Mouse (Mus musculus): ENCODE results near the gene Morn1. TPM values are rescaled to one million over a fixed set of nuclear protein-coding genes. Genes with fewer than 3 reads are reported as not detected.

Morn1 gene
- polyA plus RNA-seq, 1 experiment from 2014 or later: 4.7 TPM

GRCm38 (mm10) chr4:155125310-155125709, 38.9 kb downstream of the Morn1 start:
- WGBS: 52% methylated on average over 7 of the region's 7 CpGs
- no peaks in the 10 kb centered on the region for H3K27me3 ChIP-seq (replicated peaks; ENCODE audit: control insufficient read depth, insufficient read depth, low read length)
- no peak overlapping the region for H3K27ac ChIP-seq (replicated peaks; ENCODE audit: low read depth, low read length)
- H3K4me2 ChIP-seq (ENCODE audit: low read depth, low read length): no peak overlapping the region
- H3K4me3 ChIP-seq (ENCODE audit: low read depth, low read length): no peak overlapping the region
- DNase-seq (ENCODE audit: low spot score) (no peak), ATAC-seq (ENCODE audit: low read depth) (no peak)
- no peaks in the 10 kb centered on the region for H3K9me3 ChIP-seq (ENCODE audit: control insufficient read depth, low read length)
- H3K36me3 ChIP-seq (ENCODE audit: control insufficient read depth, insufficient read depth, low read length): no peaks in the 10 kb centered on the region
- H3K9ac ChIP-seq (ENCODE audit: low read depth, low read length): no peak overlapping the region
- H3K4me1 ChIP-seq (ENCODE audit: control insufficient read depth, insufficient read depth, low read length): peaks cover 26% of the 10 kb centered on the region

GRCm38 (mm10) chr4:155126194-155126593, 39.8 kb downstream of the Morn1 start:
- Histone ChIP-seq H3K27ac (replicated peaks; ENCODE audit: low read depth, low read length) (no peak overlapping the region), H3K9me3 (ENCODE audit: control insufficient read depth, low read length) (no peaks in the 10 kb centered on the region), H3K4me1 (ENCODE audit: control insufficient read depth, insufficient read depth, low read length) (peaks cover 24% of the 10 kb centered on the region), H3K27me3 (replicated peaks; ENCODE audit: control insufficient read depth, insufficient read depth, low read length) (no peaks in the 10 kb centered on the region), H3K4me2 (ENCODE audit: low read depth, low read length) (no peak overlapping the region), H3K9ac (ENCODE audit: low read depth, low read length) (no peak overlapping the region), H3K4me3 (ENCODE audit: low read depth, low read length) (no peak overlapping the region), H3K36me3 (ENCODE audit: control insufficient read depth, insufficient read depth, low read length) (no peaks in the 10 kb centered on the region)
- DNase-seq (ENCODE audit: low spot score): no peak
- 85% methylated on average over 5 of the region's 5 CpGs for whole genome bisulfite sequencing
- no peak for ATAC-seq (ENCODE audit: low read depth)

- no peak overlapping the region for H3K9ac ChIP-seq (ENCODE audit: low read depth, low read length)
- WGBS: 59% methylated on average over 7 of the region's 7 CpGs
- no peak overlapping the region for H3K4me2 ChIP-seq (ENCODE audit: low read depth, low read length)
- no peak for ATAC-seq (ENCODE audit: low read depth)
- no peaks in the 10 kb centered on the region for H3K9me3 ChIP-seq (ENCODE audit: control insufficient read depth, low read length)
- no peak overlapping the region for H3K27ac ChIP-seq (replicated peaks; ENCODE audit: low read depth, low read length)
- no peaks in the 10 kb centered on the region for H3K36me3 ChIP-seq (ENCODE audit: control insufficient read depth, insufficient read depth, low read length)
- H3K4me3 ChIP-seq (ENCODE audit: low read depth, low read length): no peak overlapping the region
- H3K4me1 ChIP-seq (ENCODE audit: control insufficient read depth, insufficient read depth, low read length): peaks cover 20% of the 10 kb centered on the region
- no peak for DNase-seq (ENCODE audit: low spot score)
- H3K27me3 ChIP-seq (replicated peaks; ENCODE audit: control insufficient read depth, insufficient read depth, low read length): no peaks in the 10 kb centered on the region
These were observed 40.4 kb downstream of the Morn1 start for GRCm38 (mm10) chr4:155126602-155127372.

GRCm38 (mm10) chr4:155128411-155128810, 42.0 kb downstream of the Morn1 start:
- Histone ChIP-seq H3K27me3 (replicated peaks; ENCODE audit: control insufficient read depth, insufficient read depth, low read length) (no peaks in the 10 kb centered on the region), H3K4me1 (ENCODE audit: control insufficient read depth, insufficient read depth, low read length) (peaks cover 9% of the 10 kb centered on the region), H3K9ac (ENCODE audit: low read depth, low read length) (no peak overlapping the region), H3K4me3 (ENCODE audit: low read depth, low read length) (no peak overlapping the region), H3K36me3 (ENCODE audit: control insufficient read depth, insufficient read depth, low read length) (no peaks in the 10 kb centered on the region), H3K9me3 (ENCODE audit: control insufficient read depth, low read length) (no peaks in the 10 kb centered on the region), H3K4me2 (ENCODE audit: low read depth, low read length) (no peak overlapping the region), H3K27ac (replicated peaks; ENCODE audit: low read depth, low read length) (no peak overlapping the region)
- ATAC-seq (ENCODE audit: low read depth): no peak
- DNase-seq (ENCODE audit: low spot score): no peak
- WGBS: 88% methylated on average over 15 of the region's 15 CpGs

- Histone ChIP-seq H3K9ac (ENCODE audit: low read depth, low read length) (peak overlapping the region; percentile 1; the same call in 1 of the 2 replicates), H3K4me1 (ENCODE audit: control insufficient read depth, insufficient read depth, low read length) (peaks cover 18% of the 10 kb centered on the region)
These were observed 42.9 kb downstream of the Morn1 start for GRCm38 (mm10) chr4:155129132-155129917.

GRCm38 (mm10) chr4:155129996-155130395, 43.6 kb downstream of the Morn1 start:
- Histone ChIP-seq H3K4me3 (ENCODE audit: low read depth, low read length) (no peak overlapping the region), H3K27me3 (replicated peaks; ENCODE audit: control insufficient read depth, insufficient read depth, low read length) (no peaks in the 10 kb centered on the region), H3K27ac (replicated peaks; ENCODE audit: low read depth, low read length) (peak overlapping the region; percentile 83), H3K4me1 (ENCODE audit: control insufficient read depth, insufficient read depth, low read length) (peaks cover 25% of the 10 kb centered on the region), H3K9me3 (ENCODE audit: control insufficient read depth, low read length) (no peaks in the 10 kb centered on the region), H3K9ac (ENCODE audit: low read depth, low read length) (peak overlapping the region; percentile 1), H3K36me3 (ENCODE audit: control insufficient read depth, insufficient read depth, low read length) (no peaks in the 10 kb centered on the region), H3K4me2 (ENCODE audit: low read depth, low read length) (no peak overlapping the region)
- 43% methylated on average over 12 of the region's 14 CpGs for WGBS
- DNase-seq (ENCODE audit: low spot score) (peak; percentile 90), ATAC-seq (ENCODE audit: low read depth) (peak; percentile 19)

More at GRCm38 (mm10) chr4:155129132-155129917, 42.9 kb downstream of the Morn1 start:
- Histone ChIP-seq H3K4me3 (ENCODE audit: low read depth, low read length) (no peak overlapping the region), H3K4me2 (ENCODE audit: low read depth, low read length) (no peak overlapping the region), H3K27ac (replicated peaks; ENCODE audit: low read depth, low read length) (peak overlapping the region; percentile 83), H3K27me3 (replicated peaks; ENCODE audit: control insufficient read depth, insufficient read depth, low read length) (no peaks in the 10 kb centered on the region), H3K9me3 (ENCODE audit: control insufficient read depth, low read length) (no peaks in the 10 kb centered on the region), H3K36me3 (ENCODE audit: control insufficient read depth, insufficient read depth, low read length) (no peaks in the 10 kb centered on the region)
- no peak for ATAC-seq (ENCODE audit: low read depth)
- WGBS: 92% methylated on average over 10 of the region's 10 CpGs
- DNase-seq (ENCODE audit: low spot score): no peak

- 55% methylated on average over 7 of the region's 7 CpGs for WGBS
- no peak overlapping the region for H3K4me3 ChIP-seq (ENCODE audit: low read depth, low read length)
- H3K36me3 ChIP-seq (ENCODE audit: control insufficient read depth, insufficient read depth, low read length): no peaks in the 10 kb centered on the region
- H3K27ac ChIP-seq (replicated peaks; ENCODE audit: low read depth, low read length): peak overlapping the region; percentile 83
- peaks cover 31% of the 10 kb centered on the region for H3K4me1 ChIP-seq (ENCODE audit: control insufficient read depth, insufficient read depth, low read length)
- no peaks in the 10 kb centered on the region for H3K9me3 ChIP-seq (ENCODE audit: control insufficient read depth, low read length)
- ATAC-seq (ENCODE audit: low read depth): no peak
- H3K9ac ChIP-seq (ENCODE audit: low read depth, low read length): 0 out of 2 replicates have a peak overlapping the region, but pooled peaks have one; percentile 1
- H3K27me3 ChIP-seq (replicated peaks; ENCODE audit: control insufficient read depth, insufficient read depth, low read length): no peaks in the 10 kb centered on the region
- H3K4me2 ChIP-seq (ENCODE audit: low read depth, low read length): no peak overlapping the region
- no peak for DNase-seq (ENCODE audit: low spot score)
These were observed 44.2 kb downstream of the Morn1 start for GRCm38 (mm10) chr4:155130616-155131015.

GRCm38 (mm10) chr4:155133188-155133587, 46.8 kb downstream of the Morn1 start:
- H3K27ac ChIP-seq (replicated peaks; ENCODE audit: low read depth, low read length): peak overlapping the region; percentile 81
- H3K4me3 ChIP-seq (ENCODE audit: low read depth, low read length): no peak overlapping the region
- H3K4me1 ChIP-seq (ENCODE audit: control insufficient read depth, insufficient read depth, low read length): peaks cover 40% of the 10 kb centered on the region
- H3K36me3 ChIP-seq (ENCODE audit: control insufficient read depth, insufficient read depth, low read length): no peaks in the 10 kb centered on the region
- no peak for ATAC-seq (ENCODE audit: low read depth)
- 19% methylated on average over 3 of the region's 3 CpGs for WGBS
- H3K27me3 ChIP-seq (replicated peaks; ENCODE audit: control insufficient read depth, insufficient read depth, low read length): no peaks in the 10 kb centered on the region
- DNase-seq (ENCODE audit: low spot score): no peak
- H3K9me3 ChIP-seq (ENCODE audit: control insufficient read depth, low read length): no peaks in the 10 kb centered on the region
- H3K9ac ChIP-seq (ENCODE audit: low read depth, low read length): 0 out of 2 replicates have a peak overlapping the region, but pooled peaks have one; percentile 6
- no peak overlapping the region for H3K4me2 ChIP-seq (ENCODE audit: low read depth, low read length)
